Mouse (Mus musculus): ENCODE results near the gene Fsd1l.
"Not testable (repeated sequence)": the region's sequence is repeated elsewhere in the genome, so short reads cannot be mapped to it uniquely, and the experiment has no call there.

Gene Fsd1l

GRCm38 (mm10) chr4:53628924-53629323 is 2.3 kb upstream of the Fsd1l start:
- no peak for DNase-seq (ENCODE audit: low read depth, low spot score)

DNA sequence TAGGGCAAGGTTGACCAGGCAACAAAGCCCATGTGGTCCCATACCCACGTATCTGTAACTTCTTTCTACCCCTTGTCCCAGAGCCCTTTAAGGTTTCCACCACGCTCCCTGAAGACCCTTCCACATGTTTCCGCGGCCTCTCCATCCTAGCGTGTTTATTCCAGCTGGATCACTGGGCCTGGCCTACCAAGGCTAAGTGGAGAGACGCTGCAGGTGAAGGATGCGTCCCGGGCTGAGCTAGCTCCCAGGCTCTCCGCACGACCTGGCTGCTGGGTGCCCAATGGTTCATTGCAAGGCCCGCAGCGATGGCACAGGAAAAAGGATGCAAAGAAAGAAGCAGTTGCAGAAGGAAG is 332 bp upstream of the Fsd1l start:
- no peak for DNase-seq (ENCODE audit: low read depth, low spot score)

GRCm38 (mm10) chr4:53632011-53632349 is 709 bp downstream of the Fsd1l start:
- no peak for DNase-seq (ENCODE audit: low read depth, low spot score)

DNA sequence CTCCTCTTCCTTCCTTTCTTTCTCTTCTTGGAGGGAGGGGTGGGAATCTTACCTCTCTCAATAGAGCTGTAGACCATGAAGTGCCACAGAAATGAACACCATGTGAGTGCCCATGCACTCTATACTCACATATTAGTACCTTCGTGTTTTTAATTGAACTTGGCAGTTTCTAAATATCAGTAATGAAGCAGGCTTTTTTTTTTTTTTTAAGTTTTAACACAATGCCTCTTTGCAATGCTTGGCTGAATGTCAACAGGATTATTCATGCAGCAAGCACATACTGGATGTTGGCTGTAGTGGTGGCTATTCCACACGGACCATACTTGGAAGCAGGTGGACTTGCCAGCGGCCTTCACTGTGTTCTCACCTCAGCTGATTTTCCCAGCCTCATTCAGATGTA is 4.1 kb downstream of the Fsd1l start:
- no peak for DNase-seq (ENCODE audit: low read depth, low spot score)

DNA sequence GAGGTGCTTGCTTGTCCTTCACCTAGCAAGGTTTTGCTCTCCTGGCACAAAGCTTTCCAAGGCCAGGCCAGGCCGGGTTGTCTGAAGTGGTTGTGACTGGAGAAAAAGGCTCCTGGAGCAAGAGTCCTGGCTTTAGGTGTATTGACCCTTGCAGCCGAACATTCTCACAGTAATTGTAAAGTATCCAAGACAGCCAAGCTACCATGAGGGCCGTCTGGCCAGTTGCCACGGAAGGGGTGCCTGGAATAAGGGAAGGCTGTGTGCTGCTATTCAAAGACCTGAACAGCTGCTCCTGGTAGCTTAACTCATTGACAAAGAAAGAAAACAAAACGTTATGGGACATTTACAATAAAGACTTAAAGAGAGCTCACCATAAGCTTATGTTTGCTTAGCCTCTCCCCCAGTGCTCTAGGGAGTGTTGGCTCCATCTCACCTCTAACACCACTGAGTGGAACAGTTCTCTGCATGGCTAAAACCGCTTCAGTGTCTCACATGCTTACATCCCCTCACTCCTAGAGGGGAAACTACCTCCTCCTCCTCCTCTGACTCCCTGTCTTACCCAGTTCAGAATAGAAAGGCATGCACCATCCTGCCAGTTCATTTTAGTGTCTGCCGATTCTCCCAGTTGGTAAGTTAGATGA is 6.1 kb downstream of the Fsd1l start:
- no peak for DNase-seq (ENCODE audit: low read depth, low spot score)

- DNase-seq (ENCODE audit: low read depth, low spot score), result no peak
Measured at GRCm38 (mm10) chr4:53638549-53639123, 7.4 kb downstream of the Fsd1l start.

- DNase-seq (ENCODE audit: low read depth, low spot score), result no peak
Measured at GRCm38 (mm10) chr4:53658029-53658428, 26.8 kb downstream of the Fsd1l start.

GRCm38 (mm10) chr4:53660711-53661110 is 29.4 kb downstream of the Fsd1l start:
- DNase-seq (ENCODE audit: low read depth, low spot score), result no peak

GRCm38 (mm10) chr4:53682092-53682491 is 50.8 kb downstream of the Fsd1l start:
- no peak for DNase-seq (ENCODE audit: low read depth, low spot score)

- no peak for DNase-seq (ENCODE audit: low read depth, low spot score)
Measured at GRCm38 (mm10) chr4:53688965-53689364, 57.7 kb downstream of the Fsd1l start.

GRCm38 (mm10) chr4:53691418-53691817 is 60.1 kb downstream of the Fsd1l start:
- no peak for DNase-seq (ENCODE audit: low read depth, low spot score)

DNA sequence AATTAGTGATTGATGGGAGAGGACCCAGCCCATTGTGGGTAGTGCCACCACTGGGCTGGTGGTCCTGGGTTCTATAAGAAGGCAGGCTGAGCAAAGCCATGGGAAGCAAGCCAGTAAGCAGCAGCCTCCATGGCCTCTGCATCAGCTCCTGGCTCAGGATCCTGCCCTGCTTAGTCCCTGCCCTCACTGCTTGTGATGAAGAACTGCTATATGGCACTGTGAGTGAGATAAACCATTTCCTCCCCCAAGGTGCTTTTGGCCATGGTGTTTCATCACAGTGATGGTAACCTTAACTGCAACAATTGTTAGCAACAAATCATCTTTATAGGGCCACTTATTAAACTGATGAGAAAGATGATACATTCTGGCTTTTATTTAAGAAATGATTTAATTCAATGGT is 77.9 kb downstream of the Fsd1l start:
- not testable (repeated sequence) for DNase-seq (ENCODE audit: low read depth, low spot score)

DNA sequence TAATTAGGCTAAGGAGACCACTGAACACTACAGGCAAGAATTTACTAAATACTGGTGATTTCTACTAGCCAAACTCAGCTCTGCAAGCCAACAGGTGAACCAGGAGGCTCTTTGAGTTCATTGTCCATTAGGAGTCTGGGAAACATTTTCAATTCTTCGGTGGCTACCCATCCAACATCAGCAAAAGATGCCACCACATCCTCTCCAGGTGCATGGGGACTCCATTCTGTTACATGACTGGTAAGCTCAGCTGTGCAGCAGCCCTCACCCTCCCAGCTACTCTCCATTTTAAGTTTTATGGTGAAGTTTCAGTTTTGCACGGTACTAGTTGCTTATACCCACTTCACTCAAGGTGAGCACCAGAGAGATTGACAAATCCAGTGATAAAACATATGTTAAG is 78.8 kb downstream of the Fsd1l start:
- DNase-seq (ENCODE audit: low read depth, low spot score), result no peak

DNA sequence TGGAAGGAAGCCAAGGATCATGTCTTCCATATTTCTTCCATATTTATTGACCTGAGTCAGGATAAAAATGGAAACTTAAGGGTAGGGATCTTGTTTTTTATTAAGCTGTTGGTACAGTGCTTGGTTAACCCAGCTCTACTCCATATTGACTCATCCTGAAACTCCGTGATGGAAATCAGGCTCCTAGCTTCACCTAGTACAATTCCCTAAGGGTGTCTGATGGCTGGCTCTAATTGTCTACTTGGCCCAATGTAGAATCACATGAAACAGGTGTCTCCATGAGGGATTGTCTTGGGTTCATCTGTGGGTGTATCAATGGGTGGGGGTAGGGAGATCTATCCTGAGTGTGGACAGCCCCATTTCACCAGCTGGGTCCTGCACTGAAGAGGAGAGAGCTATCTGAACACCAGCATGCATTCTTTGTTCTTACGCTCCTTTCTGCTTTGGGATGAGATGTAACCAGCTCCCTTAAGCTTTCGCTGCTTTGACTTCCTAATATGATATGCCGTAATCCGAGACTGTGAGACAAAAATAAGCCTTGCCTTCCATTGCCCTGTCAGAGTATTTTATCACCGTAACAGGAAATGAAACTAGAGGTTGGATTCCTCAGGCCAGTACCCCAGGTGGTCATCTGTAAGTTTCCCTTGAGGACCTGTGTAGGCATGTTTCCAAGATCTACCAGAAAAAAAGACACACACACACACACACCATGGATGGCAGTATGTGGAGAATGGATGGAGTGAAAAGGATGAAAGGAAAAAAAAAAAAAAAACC is 79.5 kb downstream of the Fsd1l start:
- no peak for DNase-seq (ENCODE audit: low read depth, low spot score)

DNA sequence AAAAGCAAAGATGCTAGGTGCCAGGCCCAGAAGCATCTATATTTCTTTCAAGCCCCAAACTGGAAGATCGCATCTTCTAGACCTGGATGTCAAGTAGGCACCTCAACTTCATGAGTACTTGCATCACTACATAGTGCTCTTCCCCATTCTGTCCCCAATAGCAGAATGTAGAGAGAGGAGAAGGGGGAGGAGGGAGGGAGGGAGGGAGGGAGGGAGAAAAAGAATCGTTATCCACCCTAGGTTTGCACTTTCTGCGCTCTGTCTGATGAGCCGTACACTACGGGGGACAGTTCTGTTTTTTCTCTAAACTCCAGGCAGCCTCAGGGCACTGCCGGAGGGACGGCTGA is 82.4 kb downstream of the Fsd1l start, which contains the start of gene Fktn:
TSS of gene Fktn (plus strand) at position 295 of the 347 bp plus-strand sequence.
- no peak for DNase-seq (ENCODE audit: low read depth, low spot score)

GRCm38 (mm10) chr4:53714051-53714814 is 83.0 kb downstream of the Fsd1l start:
- peak; percentile 93 for DNase-seq (ENCODE audit: low read depth, low spot score)

DNA sequence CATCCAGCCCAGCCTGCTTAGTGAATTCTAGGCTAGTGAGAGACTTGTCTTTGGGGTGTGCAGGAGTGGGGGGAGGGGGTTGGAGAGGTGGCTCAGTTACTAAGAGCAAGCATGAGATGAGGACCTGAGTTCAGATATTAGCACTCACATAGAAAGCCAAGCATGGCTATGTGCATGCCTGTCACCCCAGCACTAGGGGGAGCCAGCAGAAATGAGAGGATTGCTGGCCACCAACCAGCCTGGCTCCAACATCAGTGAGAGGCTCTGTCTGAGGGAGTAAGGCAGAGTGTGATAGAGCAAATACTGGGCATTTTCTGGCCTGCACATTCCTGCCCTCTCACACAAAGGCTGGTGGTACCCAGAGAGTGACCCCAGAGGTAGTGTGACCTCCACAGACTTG is 84.7 kb downstream of the Fsd1l start:
- peak; percentile 56 for DNase-seq (ENCODE audit: low read depth, low spot score)

- DNase-seq (ENCODE audit: low read depth, low spot score), result no peak
Measured at GRCm38 (mm10) chr4:53717546-53717945, 86.3 kb downstream of the Fsd1l start.

- no peak for DNase-seq (ENCODE audit: low read depth, low spot score)
Measured at GRCm38 (mm10) chr4:53718261-53718660, 87.0 kb downstream of the Fsd1l start.

- DNase-seq (ENCODE audit: low read depth, low spot score), result no peak
Measured at GRCm38 (mm10) chr4:53722506-53722905, 91.2 kb downstream of the Fsd1l start.

GRCm38 (mm10) chr4:53726100-53726499 is 94.8 kb downstream of the Fsd1l start:
- not testable (repeated sequence) for DNase-seq (ENCODE audit: low read depth, low spot score)

DNA sequence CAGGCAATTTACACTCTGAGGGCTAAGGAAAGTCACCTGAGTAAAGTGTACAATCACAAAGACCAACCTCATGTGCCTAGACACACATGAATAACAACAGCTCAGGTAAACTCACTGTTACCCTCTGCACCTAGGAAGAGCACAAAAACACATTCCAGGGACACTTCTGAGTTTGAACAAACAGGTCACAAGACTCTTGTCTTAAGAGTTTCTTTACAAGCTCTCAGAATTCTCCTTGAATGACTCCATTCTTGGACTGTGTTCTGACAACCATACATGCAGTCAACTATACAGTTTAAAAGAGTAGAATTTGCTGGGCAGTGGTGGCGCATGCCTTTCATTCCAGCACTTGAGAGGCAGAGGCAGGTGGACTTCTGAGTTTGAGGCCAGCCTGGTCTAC is 96.8 kb downstream of the Fsd1l start:
- no peak for DNase-seq (ENCODE audit: low read depth, low spot score)
